Mouse (Mus musculus): ENCODE data around the gene Masp1.
A peak's percentile ranks its signal among the peaks of the same experiment; 100 is the strongest.

The Masp1 gene

GRCm38 (mm10) chr16:23457338-23457737, 63.3 kb downstream of the Masp1 start:
- no peak for DNase-seq

GRCm38 (mm10) chr16:23456534-23456933, 64.1 kb downstream of the Masp1 start:
- DNase-seq: peak; percentile 36

- DNase-seq: no peak
Observed at GRCm38 (mm10) chr16:23454376-23454775, 66.2 kb downstream of the Masp1 start.

GRCm38 (mm10) chr16:23452476-23452875, 68.1 kb downstream of the Masp1 start:
- DNase-seq: peak; percentile 46

GRCm38 (mm10) chr16:23450816-23451215, 69.8 kb downstream of the Masp1 start:
- DNase-seq: no peak

- DNase-seq: no peak
Observed at GRCm38 (mm10) chr16:23449946-23450345, 70.7 kb downstream of the Masp1 start.

GRCm38 (mm10) chr16:23444231-23444630, 76.4 kb downstream of the Masp1 start:
- no peak for DNase-seq

GRCm38 (mm10) chr16:23437404-23438166, 83.0 kb downstream of the Masp1 start:
- DNase-seq: no peak

- no peak for DNase-seq
Observed at GRCm38 (mm10) chr16:23429991-23430390, 90.6 kb downstream of the Masp1 start.

- no peak for DNase-seq
Observed at GRCm38 (mm10) chr16:23428647-23429319, 91.8 kb downstream of the Masp1 start, which contains the start of gene Rtp1. TSS of gene Rtp1 (plus strand) at chr16:23429133.

- no peak for DNase-seq
Observed at GRCm38 (mm10) chr16:23427701-23428100, 92.9 kb downstream of the Masp1 start.

- no peak for DNase-seq
Observed at GRCm38 (mm10) chr16:23423825-23424224, 96.8 kb downstream of the Masp1 start.

GRCm38 (mm10) chr16:23419565-23420085, 101.0 kb downstream of the Masp1 start:
- DNase-seq: no peak

GRCm38 (mm10) chr16:23417456-23418240, 103.0 kb downstream of the Masp1 start:
- DNase-seq: no peak

- no peak for DNase-seq
Observed at GRCm38 (mm10) chr16:23416657-23417293, 103.8 kb downstream of the Masp1 start.

GRCm38 (mm10) chr16:23416261-23416656, 104.4 kb downstream of the Masp1 start:
- peak; percentile 24 for DNase-seq

- DNase-seq: no peak
Observed at GRCm38 (mm10) chr16:23412930-23413329, 107.7 kb downstream of the Masp1 start.

GRCm38 (mm10) chr16:23403008-23403755, 117.4 kb downstream of the Masp1 start:
- DNase-seq: peak; percentile 76

GRCm38 (mm10) chr16:23401959-23402358, 118.7 kb downstream of the Masp1 start:
- DNase-seq: no peak

GRCm38 (mm10) chr16:23401463-23401862, 119.2 kb downstream of the Masp1 start:
- DNase-seq: no peak
